Mouse (Mus musculus): ENCODE measurements around the gene Rundc3a.

DNA sequence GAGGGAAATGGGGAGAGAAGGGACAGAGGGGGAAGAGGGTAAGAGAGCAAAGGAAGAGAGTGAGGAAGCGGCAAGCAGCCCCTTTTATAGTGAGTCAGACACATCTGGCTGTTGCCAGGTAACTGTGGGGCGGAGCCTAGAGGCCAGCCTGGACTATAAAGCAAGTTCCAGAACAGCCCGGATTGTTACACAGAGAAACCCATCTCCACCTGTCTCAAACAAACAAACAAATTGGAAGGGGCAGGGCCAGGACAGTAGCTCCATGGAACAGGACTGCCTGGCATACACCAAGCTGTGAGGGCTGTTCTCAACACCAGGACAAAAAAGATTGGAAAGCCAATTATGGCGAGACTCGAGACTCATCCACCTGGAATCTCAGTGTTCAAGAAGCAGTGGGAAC, 46.3 kb upstream of the Rundc3a start:
- TF ChIP-seq CTCF (IDR thresholded peaks at IDR 0.05; ENCODE audit: borderline replicate concordance, insufficient read depth, low read depth, low read length) (no peak), POLR2A (IDR thresholded peaks at IDR 0.05; ENCODE audit: borderline replicate concordance, insufficient read depth, low read length) (no peak)
